Mouse (Mus musculus): ENCODE data around the gene Ift20.

DNA sequence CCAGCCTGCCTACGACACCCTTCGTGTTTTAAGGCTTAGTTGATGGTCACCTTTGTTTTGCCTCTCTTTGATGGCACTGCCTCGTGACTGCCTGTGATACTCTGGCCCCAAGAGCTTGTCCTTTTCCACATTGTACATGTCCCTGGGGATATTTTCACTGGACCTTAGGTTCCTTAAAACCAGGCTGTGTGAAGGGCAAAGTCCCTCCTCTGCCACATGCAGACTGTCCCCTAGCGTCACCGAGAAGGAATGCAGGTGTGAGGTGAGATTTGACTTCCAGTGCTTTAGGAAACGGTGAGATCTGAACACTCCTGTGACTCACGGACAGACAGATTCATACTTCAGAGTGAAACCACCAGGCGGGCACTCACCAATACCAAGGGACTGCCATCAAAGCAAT lies 21.1 kb downstream of the Ift20 start:
- TF ChIP-seq CTCF (IDR thresholded peaks at IDR 0.05; ENCODE audit: extremely low read depth, insufficient read depth, insufficient read length, insufficient replicate concordance), result no peak
- TF ChIP-seq POLR2A (IDR thresholded peaks at IDR 0.05; ENCODE audit: low read depth, low read length), result no peak
